Mouse (Mus musculus): ENCODE data around the gene Fam178b. TPM values are rescaled to one million over a fixed set of nuclear protein-coding genes. Genes with fewer than 3 reads are reported as not detected.
"Not testable (repeated sequence)": the region's sequence is repeated elsewhere in the genome, so short reads cannot be mapped to it uniquely, and the experiment has no call there.

The Fam178b gene
- total RNA-seq, 2 experiments from 2014 or later: 0.36 to 0.40 TPM

DNA sequence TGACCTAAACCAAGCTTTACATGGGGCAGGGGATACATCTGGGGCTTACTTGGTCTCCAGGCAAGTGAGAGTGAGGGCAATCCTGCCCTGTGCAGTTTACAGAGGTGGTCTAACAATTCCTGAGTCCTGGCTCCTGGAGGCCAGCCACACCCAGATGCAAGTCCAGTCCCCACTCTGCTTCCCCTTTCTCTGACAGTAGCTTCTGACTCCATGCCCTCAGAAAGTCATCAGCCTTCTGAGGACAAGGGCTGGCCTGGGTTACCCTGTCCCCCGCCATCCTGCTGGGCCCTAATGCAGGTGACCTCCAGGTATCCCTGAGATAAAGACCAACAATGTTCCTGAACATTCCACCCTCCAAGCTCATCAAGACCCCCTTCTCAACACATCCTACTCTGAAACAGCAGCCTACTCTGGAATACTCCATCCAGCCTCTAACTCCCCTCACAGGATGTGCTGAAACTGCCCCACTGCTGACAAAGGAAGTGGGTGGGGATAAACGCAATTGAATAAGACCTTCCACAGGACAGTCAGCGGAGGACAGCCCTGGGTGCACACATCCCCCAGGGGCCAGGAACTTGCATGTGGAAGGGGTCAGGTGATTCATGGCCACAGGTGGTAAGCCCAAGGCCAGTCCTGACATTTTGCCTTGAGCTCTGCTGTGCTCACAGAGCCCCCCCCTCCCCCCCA, 52.8 kb downstream of the Fam178b start:
- DNase-seq: no peak

DNA sequence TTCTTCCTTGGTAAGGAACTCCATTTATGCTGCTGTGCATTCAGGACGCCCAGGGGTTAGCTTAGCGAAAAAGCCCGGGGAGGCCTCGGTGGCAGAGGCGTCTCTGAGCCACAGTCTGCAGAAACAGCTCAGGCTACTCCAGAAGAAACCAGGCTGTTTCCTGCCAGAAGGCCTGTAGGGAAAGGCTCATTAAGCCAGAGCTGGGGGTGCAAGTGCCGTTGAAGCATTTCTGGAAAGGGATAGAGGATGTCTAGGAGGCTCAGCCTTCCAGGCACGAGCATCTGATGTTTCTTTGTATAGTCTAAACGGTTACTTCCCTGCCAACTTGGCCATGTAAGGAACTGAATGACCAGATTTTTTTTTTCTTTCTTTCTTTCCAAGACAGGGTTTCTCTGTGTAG, 54.4 kb downstream of the Fam178b start:
- DNase-seq: no peak

DNA sequence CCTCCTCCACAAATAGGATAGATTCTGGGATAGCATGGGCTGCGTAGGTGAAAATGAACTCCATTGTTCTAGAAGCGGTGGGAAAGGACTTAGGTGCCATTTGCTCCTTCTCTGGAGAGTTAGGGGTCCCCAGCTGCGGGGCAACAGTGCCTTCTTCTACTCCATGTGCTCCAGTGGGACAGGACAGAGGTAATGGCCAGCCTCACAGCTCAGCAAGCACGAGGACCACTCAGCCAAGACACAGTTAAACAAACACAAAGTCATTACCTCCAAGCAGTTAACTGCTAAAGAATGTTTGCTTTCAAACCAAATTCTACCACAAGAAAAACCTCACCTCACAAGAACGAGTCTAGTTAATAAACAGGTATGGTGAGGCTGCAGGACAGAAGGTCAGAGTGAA, 57.5 kb downstream of the Fam178b start:
- no peak for DNase-seq

- DNase-seq: not testable (repeated sequence)
These were observed 67.0 kb downstream of the Fam178b start for GRCm38 (mm10) chr1:36615958-36616357.

- no peak for DNase-seq
These were observed 67.8 kb downstream of the Fam178b start for GRCm38 (mm10) chr1:36615188-36615587.

GRCm38 (mm10) chr1:36614584-36614983, 68.4 kb downstream of the Fam178b start:
- DNase-seq: no peak

DNA sequence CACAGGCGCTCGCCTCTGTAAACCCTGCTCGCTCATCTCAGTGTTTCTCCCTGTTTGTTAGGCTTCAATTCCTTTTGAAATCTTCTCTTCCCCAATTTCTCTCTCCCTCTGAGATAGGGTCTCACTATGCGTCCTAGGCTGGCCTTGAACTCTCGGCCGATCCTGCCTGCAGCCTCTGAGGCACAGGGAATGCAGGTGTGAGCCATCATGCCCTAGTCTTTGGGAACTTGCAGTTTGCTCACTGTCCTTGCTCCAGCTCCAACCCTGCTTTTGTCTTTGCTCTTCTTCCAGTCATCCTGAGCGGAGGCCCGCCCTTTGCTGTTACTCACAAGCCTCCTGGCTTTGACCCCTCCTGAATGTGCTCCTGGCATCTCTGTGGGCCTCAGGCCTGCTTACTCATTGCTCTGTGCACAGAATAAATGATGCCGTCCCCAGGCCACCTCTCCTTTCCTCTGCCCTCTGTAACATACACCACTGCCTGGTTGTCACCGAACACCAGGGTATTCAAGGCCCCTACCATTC, 69.5 kb downstream of the Fam178b start:
- DNase-seq: peak; percentile 49 to 59

DNA sequence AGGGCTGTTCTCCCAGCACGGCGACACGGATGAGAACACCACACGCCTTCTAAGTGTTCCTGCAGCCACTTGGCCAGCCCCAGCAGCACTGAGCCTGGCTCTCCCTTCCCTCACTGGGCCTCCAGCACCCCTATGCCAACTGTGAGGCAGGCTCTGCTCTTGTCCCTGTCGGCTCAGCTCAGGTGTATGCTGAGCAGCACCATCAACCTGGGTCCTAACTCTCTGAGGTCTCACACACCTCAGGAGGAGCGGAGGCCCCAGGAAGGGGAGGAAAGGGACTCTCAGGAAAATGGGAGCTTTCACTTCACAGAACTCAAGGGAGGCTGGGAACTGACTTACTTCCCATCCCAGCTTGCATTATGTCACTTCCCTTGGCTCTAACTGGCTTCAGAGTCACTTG, 70.6 kb downstream of the Fam178b start:
- no peak for DNase-seq

- no peak for DNase-seq
These were observed 71.4 kb downstream of the Fam178b start for GRCm38 (mm10) chr1:36611449-36612123.

DNA sequence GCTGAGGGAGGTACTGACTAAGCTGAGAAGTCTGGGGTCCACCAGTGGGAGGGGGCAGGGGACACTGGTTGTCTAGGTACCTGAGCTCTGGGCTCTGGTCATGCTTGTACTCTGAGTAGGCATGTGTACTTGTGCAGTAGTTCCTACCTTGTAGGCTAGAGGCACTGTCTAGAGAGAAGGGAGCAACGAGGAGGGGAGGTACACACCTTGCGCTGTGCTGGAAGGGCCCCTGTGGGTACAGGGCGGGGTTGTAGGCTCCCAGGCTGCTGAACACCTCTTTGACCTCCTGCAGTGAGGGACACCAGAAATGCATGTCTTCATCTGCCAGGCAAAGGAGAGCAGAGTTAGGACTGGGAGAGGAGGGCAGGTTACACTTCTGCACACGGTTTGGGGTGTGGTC, 74.8 kb downstream of the Fam178b start:
- no peak for DNase-seq

DNA sequence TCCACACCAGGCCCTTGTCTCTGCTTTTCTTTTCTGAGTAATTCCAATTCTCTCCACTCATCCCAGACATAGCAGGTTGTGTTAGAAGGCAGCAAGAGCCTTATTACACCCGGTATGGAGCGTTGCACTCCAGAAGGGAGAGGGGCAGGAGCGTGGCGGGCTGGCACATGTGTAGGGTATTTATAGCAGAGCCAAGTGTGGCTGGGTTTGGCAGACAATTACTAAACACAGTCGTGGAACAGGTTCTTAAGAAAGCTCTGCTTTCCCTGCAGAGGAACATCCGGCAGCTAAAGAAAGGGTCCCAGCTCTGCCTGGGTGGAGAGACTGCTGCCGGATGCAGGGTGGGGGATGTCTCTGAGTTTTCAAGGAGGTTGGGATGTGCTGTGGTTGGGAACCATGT, 76.0 kb downstream of the Fam178b start:
- no peak for DNase-seq

- DNase-seq: no peak
These were observed 78.5 kb downstream of the Fam178b start for GRCm38 (mm10) chr1:36604254-36605156.

DNA sequence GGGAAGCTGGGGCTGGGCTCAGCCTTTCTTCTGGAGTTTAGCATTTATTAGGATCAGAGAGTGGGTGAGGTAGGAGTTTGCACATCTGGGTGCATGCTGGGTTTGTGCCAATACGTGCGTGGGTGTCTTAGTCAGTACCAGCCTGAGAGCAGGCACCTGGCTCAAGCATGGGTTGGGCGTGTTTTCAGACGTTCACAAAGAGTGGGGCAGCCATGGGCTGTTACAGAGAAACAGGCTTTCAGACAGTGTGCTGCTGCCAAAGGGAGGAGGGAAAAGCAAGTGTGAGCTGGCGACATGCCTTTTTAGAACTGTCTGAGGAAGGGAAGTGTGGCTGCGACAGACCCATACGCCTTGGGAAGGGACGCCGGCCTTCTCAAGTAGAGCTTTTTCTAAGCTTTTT, 79.6 kb downstream of the Fam178b start:
- DNase-seq: no peak

DNA sequence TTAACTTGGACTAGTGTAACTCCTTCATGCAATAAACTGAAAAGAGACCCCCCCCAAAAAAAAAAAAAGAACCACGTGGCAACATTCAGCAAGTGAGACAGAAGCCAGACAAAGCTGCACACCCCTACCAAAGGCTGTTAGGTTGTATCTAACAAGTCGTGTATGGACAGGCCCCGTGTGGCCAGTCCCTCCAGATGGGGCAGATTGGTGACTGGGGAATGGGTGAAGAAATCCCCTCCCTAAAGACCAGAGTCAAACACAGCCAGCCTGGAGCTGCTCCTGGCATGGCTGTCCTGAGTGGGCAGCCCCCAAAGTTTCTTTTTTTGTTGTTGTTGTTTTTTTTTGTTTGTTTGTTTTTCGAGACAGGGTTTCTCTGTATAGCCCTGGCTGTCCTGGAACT, 80.7 kb downstream of the Fam178b start:
- DNase-seq: no peak

DNA sequence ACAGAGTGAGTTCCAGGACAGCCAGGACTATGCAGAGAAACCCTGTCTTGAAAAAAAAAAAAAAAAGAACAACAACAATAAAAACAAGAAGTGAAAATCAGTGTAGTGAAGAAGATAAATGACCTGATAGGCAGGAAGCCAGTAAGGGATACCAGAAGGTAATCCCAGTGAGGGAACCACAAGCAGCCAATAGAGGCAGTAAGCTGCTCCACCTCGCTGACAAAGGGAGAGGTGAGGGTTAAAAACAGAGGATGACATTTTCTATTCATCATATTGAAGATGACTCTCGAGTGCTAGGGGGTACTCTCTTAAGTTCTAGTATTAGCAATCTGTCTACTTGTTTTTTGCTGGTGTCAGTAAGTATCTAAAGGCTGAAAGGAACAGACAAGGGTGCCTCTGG, 84.6 kb downstream of the Fam178b start:
- DNase-seq: no peak

DNA sequence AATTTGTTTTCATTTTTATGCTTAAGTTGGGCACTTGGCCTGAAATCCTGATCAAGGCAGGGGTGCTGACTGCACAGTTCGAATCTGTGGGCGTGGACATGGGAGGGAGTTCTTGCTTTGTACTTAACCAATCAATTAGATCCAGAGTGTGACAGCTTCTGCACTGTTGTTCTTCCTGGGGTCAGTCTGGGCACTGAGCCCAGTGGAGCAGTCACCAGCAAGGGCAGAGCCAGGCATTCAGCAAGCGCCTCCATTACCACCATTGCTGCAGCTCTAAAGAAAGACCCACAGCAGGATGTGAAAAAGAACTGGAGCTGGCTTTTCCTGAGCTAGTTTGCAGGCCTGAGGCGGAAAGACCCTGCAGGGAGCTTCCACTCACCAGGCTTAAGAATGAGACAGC, 86.9 kb downstream of the Fam178b start:
- peak; percentile 79 to 86 for DNase-seq

- peak in 1 of 2 experiments; percentile 29 for DNase-seq
These were observed 87.6 kb downstream of the Fam178b start for GRCm38 (mm10) chr1:36595167-36595931.

- DNase-seq: no peak
These were observed 89.9 kb downstream of the Fam178b start for GRCm38 (mm10) chr1:36593099-36593498.

DNA sequence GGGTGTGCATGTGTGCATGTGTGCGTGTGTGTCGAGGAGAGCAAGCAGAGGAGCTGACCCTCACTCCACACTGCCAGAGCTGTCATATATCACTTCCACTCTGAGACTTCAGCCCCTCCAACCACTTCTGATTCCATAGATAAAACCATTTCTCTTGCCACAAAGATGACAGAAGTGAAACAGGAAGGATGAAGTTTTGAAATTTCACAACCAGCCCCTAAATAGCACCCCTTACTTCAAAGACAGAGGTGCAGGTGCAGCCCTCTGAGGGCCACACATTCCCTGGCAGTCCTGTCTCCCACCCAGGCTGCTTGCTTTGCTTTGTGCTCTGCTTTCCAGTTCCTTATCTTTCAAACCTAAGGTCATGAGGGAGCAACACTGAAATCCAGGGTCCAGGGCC, 91.6 kb downstream of the Fam178b start:
- no peak for DNase-seq

GRCm38 (mm10) chr1:36590664-36591063, 92.3 kb downstream of the Fam178b start:
- DNase-seq: no peak

DNA sequence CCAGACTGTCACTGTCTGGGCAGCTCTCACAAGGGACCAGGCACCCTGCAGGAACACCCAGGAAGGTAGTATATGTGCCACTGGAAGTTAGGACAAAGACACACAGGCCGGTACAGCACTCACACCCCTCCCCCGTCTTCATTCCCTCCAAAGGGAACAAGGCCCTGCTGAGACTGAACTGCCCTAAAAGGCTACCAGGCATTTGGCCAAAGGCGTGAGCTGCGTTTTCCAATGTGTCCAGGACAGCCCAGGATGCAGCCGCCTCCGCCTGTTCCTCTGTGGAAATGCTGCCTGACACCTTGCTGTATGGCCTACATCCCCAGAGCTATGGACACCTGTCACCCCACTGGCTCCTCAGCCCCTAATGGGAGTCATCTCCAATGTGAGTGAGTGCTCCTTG, 93.5 kb downstream of the Fam178b start:
- DNase-seq: peak; percentile 56 to 68
